Mouse (Mus musculus): ENCODE measurements at regions not wholly inside any gene's neighbourhood (a gene's known extent, or its start where the extent isn't known, plus 50 kb on each side); places are given as distances from the start of the nearest gene placed in this dataset.

GRCm38 (mm10) chr5:136619315-136620231, 52.3 kb upstream of the Cux1 start:
- WGBS = 6% methylated on average over 17 of the region's 17 CpGs

GRCm38 (mm10) chr5:136620234-136620633, 52.9 kb upstream of the Cux1 start:
- Histone ChIP-seq H3K4me3 (no peak overlapping the region), H3K27me3 (peaks cover 47% of the 10 kb centered on the region), H3K9ac (no peak overlapping the region), H3K4me2 (replicated peaks) (0 out of 2 replicates have a peak overlapping the region, but pooled peaks have one; percentile 20), H3K4me1 (peaks cover 21% of the 10 kb centered on the region), H3K9me3 (no peaks in the 10 kb centered on the region), H3K36me3 (no peaks in the 10 kb centered on the region), H3K27ac (no peak overlapping the region)
- no peak for ATAC-seq (ENCODE audit: insufficient number of reproducible peaks, insufficient read depth, low FRiP score, low TSS enrichment)
- 22% methylated on average over 12 of the region's 12 CpGs for WGBS

More at GRCm38 (mm10) chr5:136619315-136620231, 52.3 kb upstream of the Cux1 start:
- Histone ChIP-seq H3K36me3 (no peaks in the 10 kb centered on the region), H3K4me2 (replicated peaks) (peak overlapping the region; percentile 20; the same call in 1 of the 2 replicates), H3K4me3 (no peak overlapping the region), H3K27ac (0 out of 2 replicates have a peak overlapping the region, but pooled peaks have one; percentile 6), H3K27me3 (peaks cover 40% of the 10 kb centered on the region), H3K9ac (no peak overlapping the region), H3K9me3 (no peaks in the 10 kb centered on the region), H3K4me1 (peaks cover 21% of the 10 kb centered on the region)
- no peak; the same call in 1 of the 2 replicates for ATAC-seq (ENCODE audit: insufficient number of reproducible peaks, insufficient read depth, low FRiP score, low TSS enrichment)

GRCm38 (mm10) chr5:136621336-136622125, 54.2 kb upstream of the Cux1 start:
- Histone ChIP-seq H3K36me3 (no peaks in the 10 kb centered on the region), H3K9ac (no peak overlapping the region), H3K27me3 (peaks cover 54% of the 10 kb centered on the region), H3K4me2 (replicated peaks) (no peak overlapping the region), H3K4me1 (peaks cover 21% of the 10 kb centered on the region), H3K9me3 (no peaks in the 10 kb centered on the region), H3K4me3 (no peak overlapping the region), H3K27ac (no peak overlapping the region)
- ATAC-seq (ENCODE audit: insufficient number of reproducible peaks, insufficient read depth, low FRiP score, low TSS enrichment) = no peak
- 22% methylated on average over 4 of the region's 4 CpGs for WGBS

- no peak for ATAC-seq (ENCODE audit: insufficient number of reproducible peaks, insufficient read depth, low FRiP score, low TSS enrichment)
- H3K4me1 ChIP-seq = peaks cover 21% of the 10 kb centered on the region
- 12% methylated on average over 2 of the region's 2 CpGs for WGBS
- no peak overlapping the region for H3K27ac ChIP-seq
- no peaks in the 10 kb centered on the region for H3K9me3 ChIP-seq
- no peak overlapping the region for H3K9ac ChIP-seq
- H3K27me3 ChIP-seq = peaks cover 57% of the 10 kb centered on the region
- H3K4me2 ChIP-seq (replicated peaks) = no peak overlapping the region
- no peak overlapping the region for H3K4me3 ChIP-seq
- no peaks in the 10 kb centered on the region for H3K36me3 ChIP-seq
Observed at GRCm38 (mm10) chr5:136622152-136622551, 54.9 kb upstream of the Cux1 start.

GRCm38 (mm10) chr5:136622721-136623542, 55.6 kb upstream of the Cux1 start:
- Histone ChIP-seq H3K27me3 (peaks cover 60% of the 10 kb centered on the region), H3K4me1 (peaks cover 21% of the 10 kb centered on the region)
- ATAC-seq (ENCODE audit: insufficient number of reproducible peaks, insufficient read depth, low FRiP score, low TSS enrichment) = peak; percentile 55; the same call in 1 of the 2 replicates

GRCm38 (mm10) chr5:136623791-136624190, 56.5 kb upstream of the Cux1 start:
- H3K9ac ChIP-seq = no peak overlapping the region
- 50% methylated on average over 6 of the region's 6 CpGs for WGBS
- no peak overlapping the region for H3K27ac ChIP-seq
- H3K4me1 ChIP-seq = peaks cover 21% of the 10 kb centered on the region
- H3K4me3 ChIP-seq = no peak overlapping the region
- H3K4me2 ChIP-seq (replicated peaks) = no peak overlapping the region
- no peaks in the 10 kb centered on the region for H3K9me3 ChIP-seq
- peaks cover 58% of the 10 kb centered on the region for H3K27me3 ChIP-seq
- ATAC-seq (ENCODE audit: insufficient number of reproducible peaks, insufficient read depth, low FRiP score, low TSS enrichment) = no peak
- no peaks in the 10 kb centered on the region for H3K36me3 ChIP-seq

More at GRCm38 (mm10) chr5:136622721-136623542, 55.6 kb upstream of the Cux1 start:
- no peaks in the 10 kb centered on the region for H3K9me3 ChIP-seq
- H3K36me3 ChIP-seq = no peaks in the 10 kb centered on the region
- 2% methylated on average over 43 of the region's 43 CpGs for WGBS
- peak overlapping the region; percentile 66 for H3K4me2 ChIP-seq (replicated peaks)
- H3K27ac ChIP-seq = no peak overlapping the region
- no peak overlapping the region for H3K9ac ChIP-seq
- H3K4me3 ChIP-seq = peak overlapping the region; percentile 28

GRCm38 (mm10) chr5:136625176-136625991, 58.1 kb upstream of the Cux1 start:
- no peak overlapping the region for H3K4me2 ChIP-seq (replicated peaks)
- no peak overlapping the region for H3K4me3 ChIP-seq
- H3K36me3 ChIP-seq = no peaks in the 10 kb centered on the region
- H3K9me3 ChIP-seq = no peaks in the 10 kb centered on the region
- H3K9ac ChIP-seq = no peak overlapping the region
- 43% methylated on average over 13 of the region's 13 CpGs for WGBS
- ATAC-seq (ENCODE audit: insufficient number of reproducible peaks, insufficient read depth, low FRiP score, low TSS enrichment) = no peak
- H3K4me1 ChIP-seq = peaks cover 10% of the 10 kb centered on the region; the same call in 1 of the 2 replicates
- H3K27me3 ChIP-seq = peaks cover 48% of the 10 kb centered on the region
- no peak overlapping the region for H3K27ac ChIP-seq

- no peaks in the 10 kb centered on the region for H3K9me3 ChIP-seq
- WGBS = 50% methylated on average over 4 of the region's 4 CpGs
- H3K9ac ChIP-seq = no peak overlapping the region
- ATAC-seq (ENCODE audit: insufficient number of reproducible peaks, insufficient read depth, low FRiP score, low TSS enrichment) = no peak
- no peak overlapping the region for H3K4me3 ChIP-seq
- H3K27ac ChIP-seq = no peak overlapping the region
- no peak overlapping the region for H3K4me2 ChIP-seq (replicated peaks)
- no peaks in the 10 kb centered on the region for H3K36me3 ChIP-seq
- peaks cover 6% of the 10 kb centered on the region; the same call in 1 of the 2 replicates for H3K4me1 ChIP-seq
- H3K27me3 ChIP-seq = peaks cover 41% of the 10 kb centered on the region
Observed at GRCm38 (mm10) chr5:136626142-136626771, 59.0 kb upstream of the Cux1 start.

GRCm38 (mm10) chr5:136626891-136627290, 59.6 kb upstream of the Cux1 start:
- no peak for ATAC-seq (ENCODE audit: insufficient number of reproducible peaks, insufficient read depth, low FRiP score, low TSS enrichment)
- no peaks in the 10 kb centered on the region for H3K9me3 ChIP-seq
- H3K36me3 ChIP-seq = no peaks in the 10 kb centered on the region
- H3K4me1 ChIP-seq = peaks cover 6% of the 10 kb centered on the region; the same call in 1 of the 2 replicates
- H3K9ac ChIP-seq = no peak overlapping the region
- peaks cover 35% of the 10 kb centered on the region for H3K27me3 ChIP-seq
- H3K4me2 ChIP-seq (replicated peaks) = no peak overlapping the region
- no peak overlapping the region for H3K4me3 ChIP-seq
- 68% methylated on average over 2 of the region's 2 CpGs for WGBS
- H3K27ac ChIP-seq = no peak overlapping the region

GRCm38 (mm10) chr5:136627671-136628292, 60.5 kb upstream of the Cux1 start:
- H3K4me2 ChIP-seq (replicated peaks) = no peak overlapping the region
- no peak for ATAC-seq (ENCODE audit: insufficient number of reproducible peaks, insufficient read depth, low FRiP score, low TSS enrichment)

More at GRCm38 (mm10) chr5:136627671-136628292, 60.5 kb upstream of the Cux1 start:
- Histone ChIP-seq H3K27me3 (peaks cover 31% of the 10 kb centered on the region), H3K27ac (no peak overlapping the region), H3K9me3 (no peaks in the 10 kb centered on the region), H3K4me1 (peaks cover 2% of the 10 kb centered on the region; the same call in 1 of the 2 replicates), H3K36me3 (no peaks in the 10 kb centered on the region), H3K4me3 (no peak overlapping the region), H3K9ac (no peak overlapping the region)
- 77% methylated on average over 11 of the region's 11 CpGs for WGBS
